In genomic region chr17:53643360-53643759, GRCm38 (mm10) we compare ENCODE assay signal across 22 mouse cellular contexts.
"Had no signal": no experiment of that assay in that cellular context is flagged by ENCODE, and none has a peak within 500 bp of the region (broad histone marks: within the 10 kb centered on the region; RNA-seq: fewer than 3 reads in every experiment).

No protein-coding gene starts in this region.

- H3K9me3 ChIP-seq: limb, embryonic 10.5 days; limb, embryonic 13.5 days; liver, embryonic 13.5 days; midbrain, embryonic 12.5 days; neural tube, embryonic 13.5 days; stomach, embryonic 15.5 days had no signal

- ATAC-seq: inflammation-experienced regulatory T-cells, adult 6 months; intestine, embryonic 16.5 days; lung, postnatal 0 days; midbrain, embryonic 16.5 days had no signal

- DNase-seq: kidney, adult 18-20 months; kidney, postnatal 25 days; liver, embryonic 13.5 days; lung, embryonic 14.5 days; retina, postnatal 1 day; right cerebral cortex, postnatal 25 days; spleen, adult 18-20 months; thymus, adult 18-20 months; thymus, postnatal 14 days; thymus, postnatal 4 days had no signal

- H3K27ac ChIP-seq: kidney, postnatal 0 days; limb, embryonic 10.5 days; limb, embryonic 13.5 days; liver, embryonic 13.5 days; macrophage; midbrain, embryonic 12.5 days; neural tube, embryonic 13.5 days; stomach, embryonic 15.5 days had no signal

- H3K9ac ChIP-seq: limb, embryonic 13.5 days; liver, embryonic 13.5 days; lung, embryonic 14.5 days; midbrain, embryonic 12.5 days; neural tube, embryonic 13.5 days; stomach, embryonic 15.5 days had no signal

- H3K27me3 ChIP-seq: limb, embryonic 13.5 days; liver, embryonic 13.5 days; midbrain, embryonic 12.5 days; neural tube, embryonic 13.5 days; stomach, embryonic 15.5 days had no signal

- H3K4me2 ChIP-seq: limb, embryonic 13.5 days; liver, embryonic 13.5 days; lung, embryonic 14.5 days; midbrain, embryonic 12.5 days; neural tube, embryonic 13.5 days; stomach, embryonic 15.5 days had no signal

- H3K4me1 ChIP-seq: limb, embryonic 10.5 days; limb, embryonic 13.5 days; liver, embryonic 13.5 days; midbrain, embryonic 12.5 days; neural tube, embryonic 13.5 days; stomach, embryonic 15.5 days had no signal

- H3K4me3 ChIP-seq: limb, embryonic 10.5 days; limb, embryonic 13.5 days; liver, embryonic 13.5 days; midbrain, embryonic 12.5 days; myocyte; neural tube, embryonic 13.5 days; stomach, embryonic 15.5 days had no signal
